Mouse (Mus musculus) liver, embryonic 12.5 days (tissue): ENCODE data around the gene Primpol. TPM values are rescaled to one million over a fixed set of nuclear protein-coding genes. Genes with fewer than 3 reads are reported as not detected.
A peak's percentile ranks its signal among the peaks of the same experiment; 100 is the strongest.
"Not testable (repeated sequence)": the region's sequence is repeated elsewhere in the genome, so short reads cannot be mapped to it uniquely, and the experiment has no call there.

Source experiments
- ATAC-seq: fragments of 200-750 bp; cut with Nextera tagmentation; 2 replicates; pipeline ENCODE4 v1.8.0; 2017; ENCODE audit warnings: moderate number of reproducible peaks, mild to moderate bottlenecking, moderate library complexity
- H3K27ac ChIP-seq: fragments of 300-500 bp; sonication (generic); 2 replicates; pipeline ENCODE4 v1.5.1; 2016; ENCODE audit warnings: mild to moderate bottlenecking
- H3K27me3 ChIP-seq: fragments of 300-500 bp; sonication (generic); replicated peaks from 2 replicates; pipeline ENCODE4 v1.6.1; 2016; ENCODE audit warnings: mild to moderate bottlenecking, moderate library complexity
- H3K36me3 ChIP-seq: fragments of 300-500 bp; sonication (generic); 2 replicates; pipeline ENCODE4 v1.6.1; 2016; ENCODE audit warnings: mild to moderate bottlenecking, moderate library complexity
- H3K4me1 ChIP-seq: fragments of 300-500 bp; sonication (generic); 2 replicates; pipeline ENCODE4 v1.6.1; 2016
- H3K4me2 ChIP-seq: fragments of 300-500 bp; sonication (generic); 2 replicates; pipeline ENCODE4 v1.6.1; 2016; ENCODE audit warnings: mild to moderate bottlenecking, moderate library complexity
- H3K4me3 ChIP-seq: fragments of 300-500 bp; sonication (generic); 2 replicates; pipeline ENCODE4 v1.5.1; 2016; ENCODE audit warnings: mild to moderate bottlenecking, moderate library complexity
- H3K9ac ChIP-seq: fragments of 300-500 bp; sonication (generic); 2 replicates; pipeline ENCODE4 v1.6.1; 2016; ENCODE audit warnings: mild to moderate bottlenecking, moderate library complexity
- H3K9me3 ChIP-seq: fragments of 300-500 bp; sonication (generic); replicated peaks from 2 replicates; pipeline ENCODE4 v1.6.1; 2016; ENCODE audit warnings: mild to moderate bottlenecking, moderate library complexity
- WGBS: fragments of 180-500 bp; shearing (Covaris S2); methylation state at CpG from one replicate; pipeline ENCODE4 v1.1.7; 2016; ENCODE audit not compliant: insufficient replicate concordance; 5-methylcytosine and 5-hydroxymethylcytosine counted together
- polyA plus RNA-seq: library from polyadenylated mRNA; unstranded; fragments of >200 nt; fragmentation: Nextera tagmentation; extraction: Ambion mirVana; gene quantifications from 2 replicates; pipeline ENCODE4 v1.2.1, GENCODE M21; 2016

Gene Primpol
- polyA plus RNA-seq, 1 experiment from 2014 or later: 13.1 TPM

GRCm38 (mm10) chr8:46599314-46599904 lies 17.6 kb downstream of the Primpol start:
- no peak overlapping the region for H3K4me3 ChIP-seq
- peaks cover 37% of the 10 kb centered on the region for H3K36me3 ChIP-seq
- peak; percentile 65 for ATAC-seq
- H3K27me3 ChIP-seq: no peaks in the 10 kb centered on the region
- peak overlapping the region; percentile 50 for H3K27ac ChIP-seq
- WGBS: 40% methylated on average over 7 of the region's 7 CpGs
- no peak overlapping the region for H3K9ac ChIP-seq
- H3K4me2 ChIP-seq: no peak overlapping the region
- no peaks in the 10 kb centered on the region for H3K9me3 ChIP-seq
- H3K4me1 ChIP-seq: peaks cover 63% of the 10 kb centered on the region

GRCm38 (mm10) chr8:46598753-46599152 lies 18.3 kb downstream of the Primpol start:
- Histone ChIP-seq H3K9ac (no peak overlapping the region), H3K4me1 (peaks cover 66% of the 10 kb centered on the region), H3K4me2 (no peak overlapping the region), H3K4me3 (no peak overlapping the region), H3K9me3 (no peaks in the 10 kb centered on the region), H3K27ac (peak overlapping the region; percentile 50; the same call in 1 of the 2 replicates), H3K27me3 (no peaks in the 10 kb centered on the region), H3K36me3 (peaks cover 40% of the 10 kb centered on the region)
- ATAC-seq: peak; percentile 45; the same call in 1 of the 2 replicates
- WGBS: 62% methylated on average over 5 of the region's 5 CpGs

GRCm38 (mm10) chr8:46598114-46598513 lies 18.9 kb downstream of the Primpol start:
- no peak overlapping the region for H3K4me3 ChIP-seq
- H3K27me3 ChIP-seq: no peaks in the 10 kb centered on the region
- H3K27ac ChIP-seq: no peak overlapping the region
- H3K9ac ChIP-seq: no peak overlapping the region
- WGBS: 83% methylated on average over 2 of the region's 2 CpGs
- peaks cover 67% of the 10 kb centered on the region for H3K4me1 ChIP-seq
- peaks cover 42% of the 10 kb centered on the region for H3K36me3 ChIP-seq
- H3K4me2 ChIP-seq: no peak overlapping the region
- no peak for ATAC-seq
- H3K9me3 ChIP-seq: no peaks in the 10 kb centered on the region

GRCm38 (mm10) chr8:46597411-46597810 lies 19.6 kb downstream of the Primpol start:
- H3K4me1 ChIP-seq: peaks cover 67% of the 10 kb centered on the region
- H3K27ac ChIP-seq: 0 out of 2 replicates have a peak overlapping the region, but pooled peaks have one; percentile 11
- ATAC-seq: no peak
- peaks cover 42% of the 10 kb centered on the region for H3K36me3 ChIP-seq
- no peak overlapping the region for H3K4me3 ChIP-seq
- no peaks in the 10 kb centered on the region for H3K27me3 ChIP-seq
- no peaks in the 10 kb centered on the region for H3K9me3 ChIP-seq
- H3K9ac ChIP-seq: no peak overlapping the region
- WGBS: 58% methylated on average over 2 of the region's 2 CpGs
- H3K4me2 ChIP-seq: no peak overlapping the region

GRCm38 (mm10) chr8:46596530-46596929 lies 20.5 kb downstream of the Primpol start:
- Histone ChIP-seq H3K9me3 (no peaks in the 10 kb centered on the region), H3K36me3 (peaks cover 44% of the 10 kb centered on the region), H3K27ac (no peak overlapping the region), H3K27me3 (no peaks in the 10 kb centered on the region), H3K4me3 (no peak overlapping the region), H3K9ac (no peak overlapping the region), H3K4me1 (peaks cover 70% of the 10 kb centered on the region), H3K4me2 (no peak overlapping the region)
- no peak for ATAC-seq
- WGBS: 68% methylated on average over 2 of the region's 2 CpGs

GRCm38 (mm10) chr8:46595593-46595992 lies 21.4 kb downstream of the Primpol start:
- H3K27me3 ChIP-seq: no peaks in the 10 kb centered on the region
- H3K27ac ChIP-seq: peak overlapping the region; percentile 27; the same call in 1 of the 2 replicates
- no peak for ATAC-seq
- H3K9ac ChIP-seq: no peak overlapping the region
- no peaks in the 10 kb centered on the region for H3K9me3 ChIP-seq
- 38% methylated on average over 2 of the region's 2 CpGs for WGBS
- H3K4me1 ChIP-seq: peaks cover 71% of the 10 kb centered on the region
- H3K36me3 ChIP-seq: peaks cover 44% of the 10 kb centered on the region
- no peak overlapping the region for H3K4me2 ChIP-seq
- no peak overlapping the region for H3K4me3 ChIP-seq

GRCm38 (mm10) chr8:46593772-46594171 lies 23.2 kb downstream of the Primpol start:
- Histone ChIP-seq H3K27me3 (no peaks in the 10 kb centered on the region), H3K9ac (no peak overlapping the region), H3K9me3 (no peaks in the 10 kb centered on the region), H3K4me3 (no peak overlapping the region), H3K36me3 (peaks cover 50% of the 10 kb centered on the region), H3K4me1 (peaks cover 62% of the 10 kb centered on the region), H3K27ac (no peak overlapping the region), H3K4me2 (no peak overlapping the region)
- 70% methylated on average over 2 of the region's 2 CpGs for WGBS
- no peak for ATAC-seq

GRCm38 (mm10) chr8:46593067-46593466 lies 23.9 kb downstream of the Primpol start:
- H3K4me3 ChIP-seq: no peak overlapping the region
- no peak overlapping the region for H3K4me2 ChIP-seq
- 69% methylated on average over 8 of the region's 8 CpGs for WGBS
- H3K4me1 ChIP-seq: peaks cover 59% of the 10 kb centered on the region
- H3K9ac ChIP-seq: no peak overlapping the region
- no peak for ATAC-seq
- H3K27me3 ChIP-seq: no peaks in the 10 kb centered on the region
- H3K27ac ChIP-seq: no peak overlapping the region
- no peaks in the 10 kb centered on the region for H3K9me3 ChIP-seq
- H3K36me3 ChIP-seq: peaks cover 47% of the 10 kb centered on the region

- ATAC-seq: peak; percentile 73
Observed at GRCm38 (mm10) chr8:46588663-46589062, 28.3 kb downstream of the Primpol start.

GRCm38 (mm10) chr8:46587911-46588310 lies 29.1 kb downstream of the Primpol start:
- whole genome bisulfite sequencing: 18% methylated on average over 5 of the region's 5 CpGs
- H3K4me1 ChIP-seq: peaks cover 48% of the 10 kb centered on the region
- no peak overlapping the region for H3K4me3 ChIP-seq
- no peaks in the 10 kb centered on the region for H3K27me3 ChIP-seq
- 0 out of 2 replicates have a peak overlapping the region, but pooled peaks have one; percentile 1 for H3K9ac ChIP-seq
- peak overlapping the region; percentile 79 for H3K27ac ChIP-seq
- H3K4me2 ChIP-seq: peak overlapping the region; percentile 31
- peak; percentile 85 for ATAC-seq
- peaks cover 31% of the 10 kb centered on the region for H3K36me3 ChIP-seq
- H3K9me3 ChIP-seq: no peaks in the 10 kb centered on the region

More at GRCm38 (mm10) chr8:46588663-46589062, 28.3 kb downstream of the Primpol start:
- H3K36me3 ChIP-seq: peaks cover 36% of the 10 kb centered on the region
- H3K27ac ChIP-seq: peak overlapping the region; percentile 54
- no peaks in the 10 kb centered on the region for H3K9me3 ChIP-seq
- H3K27me3 ChIP-seq: no peaks in the 10 kb centered on the region
- peaks cover 49% of the 10 kb centered on the region for H3K4me1 ChIP-seq
- no peak overlapping the region for H3K9ac ChIP-seq
- no peak overlapping the region for H3K4me3 ChIP-seq
- 48% methylated on average over 2 of the region's 2 CpGs for WGBS
- no peak overlapping the region for H3K4me2 ChIP-seq

- no peaks in the 10 kb centered on the region for H3K27me3 ChIP-seq
- WGBS: 78% methylated on average over 3 of the region's 3 CpGs
- H3K4me3 ChIP-seq: no peak overlapping the region
- H3K27ac ChIP-seq: no peak overlapping the region
- no peak overlapping the region for H3K9ac ChIP-seq
- H3K4me2 ChIP-seq: no peak overlapping the region
- peaks cover 51% of the 10 kb centered on the region for H3K36me3 ChIP-seq
- H3K4me1 ChIP-seq: peaks cover 36% of the 10 kb centered on the region
- no peak for ATAC-seq
- no peaks in the 10 kb centered on the region for H3K9me3 ChIP-seq
Observed at GRCm38 (mm10) chr8:46585576-46585975, 31.4 kb downstream of the Primpol start.

GRCm38 (mm10) chr8:46584328-46584727 lies 32.7 kb downstream of the Primpol start:
- not testable (repeated sequence) for H3K9ac ChIP-seq, H3K27ac ChIP-seq, H3K4me3 ChIP-seq, ATAC-seq, H3K9me3 ChIP-seq, H3K27me3 ChIP-seq, H3K4me2 ChIP-seq
- H3K36me3 ChIP-seq: peaks cover 61% of the 10 kb centered on the region
- 60% methylated on average over 4 of the region's 4 CpGs for WGBS
- H3K4me1 ChIP-seq: peaks cover 30% of the 10 kb centered on the region
